Mouse (Mus musculus) macrophage (primary cell): ENCODE results near the gene Lef1. TPM values are rescaled to one million over a fixed set of nuclear protein-coding genes. Genes with fewer than 3 reads are reported as not detected.

ENCODE experiments used
- H3K27ac ChIP-seq: fragments of 350-480 bp; formaldehyde crosslinking; 2 replicates; pipeline ENCODE4 v1.9.0; 2021
- H3K36me3 ChIP-seq: fragments of 350-480 bp; formaldehyde crosslinking; 2 replicates; pipeline ENCODE4 v1.9.0; 2021; ENCODE audit errors: inconsistent target
- H3K4me3 ChIP-seq: fragments of 350-480 bp; formaldehyde crosslinking; 2 replicates; pipeline ENCODE4 v1.9.0; 2021; ENCODE audit errors: inconsistent target
- H3K79me2 ChIP-seq: fragments of 350-480 bp; formaldehyde crosslinking; 2 replicates; pipeline ENCODE4 v1.9.0; 2021; ENCODE audit errors: inconsistent target
- WGBS: methylation state at CpG from one replicate; pipeline ENCODE4 v1.1.7; 2026; ENCODE audit warnings: inconsistent platforms; ENCODE audit not compliant: missing documents; 5-methylcytosine and 5-hydroxymethylcytosine counted together
- polyA plus RNA-seq: library from polyadenylated mRNA; stranded (reverse); fragments of 250-400 nt; gene quantifications from 3 replicates; pipeline ENCODE4 v1.2.4, GENCODE M21; 2018; ENCODE audit warnings: inconsistent platforms

The Lef1 gene
- polyA plus RNA-seq, 1 experiment from 2014 or later: 0.22 TPM

GRCm38 (mm10) chr3:131113029-131113428 lies 2.8 kb downstream of the Lef1 start:
- Histone ChIP-seq H3K27ac (no peak overlapping the region), H3K4me3 (no peak overlapping the region), H3K36me3 (no peaks in the 10 kb centered on the region), H3K79me2 (no peaks in the 10 kb centered on the region)
- WGBS: 8% methylated on average over 13 of the region's 13 CpGs

GRCm38 (mm10) chr3:131116116-131116515 lies 5.8 kb downstream of the Lef1 start:
- Histone ChIP-seq H3K4me3 (no peak overlapping the region), H3K79me2 (no peaks in the 10 kb centered on the region), H3K27ac (no peak overlapping the region), H3K36me3 (no peaks in the 10 kb centered on the region)
- 95% methylated on average over 13 of the region's 13 CpGs for WGBS

GRCm38 (mm10) chr3:131117352-131117751 lies 7.1 kb downstream of the Lef1 start:
- H3K27ac ChIP-seq: no peak overlapping the region
- 92% methylated on average over 15 of the region's 15 CpGs for WGBS
- H3K36me3 ChIP-seq: no peaks in the 10 kb centered on the region
- H3K4me3 ChIP-seq: no peak overlapping the region
- no peaks in the 10 kb centered on the region for H3K79me2 ChIP-seq

- H3K79me2 ChIP-seq: no peaks in the 10 kb centered on the region
- H3K4me3 ChIP-seq: no peak overlapping the region
- 45% methylated on average over 3 of the region's 3 CpGs for WGBS
- no peaks in the 10 kb centered on the region for H3K36me3 ChIP-seq
- no peak overlapping the region for H3K27ac ChIP-seq
Observed at GRCm38 (mm10) chr3:131117883-131118282, 7.6 kb downstream of the Lef1 start.

GRCm38 (mm10) chr3:131119435-131119834 lies 9.2 kb downstream of the Lef1 start:
- WGBS: 70% methylated on average over 10 of the region's 10 CpGs
- H3K36me3 ChIP-seq: no peaks in the 10 kb centered on the region
- no peak overlapping the region for H3K27ac ChIP-seq
- H3K4me3 ChIP-seq: no peak overlapping the region
- H3K79me2 ChIP-seq: no peaks in the 10 kb centered on the region

- 91% methylated on average over 6 of the region's 6 CpGs for WGBS
- H3K36me3 ChIP-seq: no peaks in the 10 kb centered on the region
- no peak overlapping the region for H3K27ac ChIP-seq
- no peaks in the 10 kb centered on the region for H3K79me2 ChIP-seq
- no peak overlapping the region for H3K4me3 ChIP-seq
Observed at GRCm38 (mm10) chr3:131123501-131123900, 13.2 kb downstream of the Lef1 start.

GRCm38 (mm10) chr3:131125873-131126272 lies 15.6 kb downstream of the Lef1 start:
- 96% methylated on average over 13 of the region's 13 CpGs for WGBS
- H3K36me3 ChIP-seq: no peaks in the 10 kb centered on the region
- H3K79me2 ChIP-seq: no peaks in the 10 kb centered on the region
- no peak overlapping the region for H3K4me3 ChIP-seq
- H3K27ac ChIP-seq: no peak overlapping the region

GRCm38 (mm10) chr3:131126438-131126837 lies 16.2 kb downstream of the Lef1 start:
- Histone ChIP-seq H3K27ac (no peak overlapping the region), H3K4me3 (no peak overlapping the region), H3K79me2 (no peaks in the 10 kb centered on the region), H3K36me3 (no peaks in the 10 kb centered on the region)
- 84% methylated on average over 4 of the region's 4 CpGs for whole genome bisulfite sequencing

- H3K27ac ChIP-seq: no peak overlapping the region
- H3K4me3 ChIP-seq: no peak overlapping the region
- 88% methylated on average over 9 of the region's 9 CpGs for WGBS
- no peaks in the 10 kb centered on the region for H3K36me3 ChIP-seq
- H3K79me2 ChIP-seq: no peaks in the 10 kb centered on the region
Observed at GRCm38 (mm10) chr3:131134003-131134402, 23.7 kb downstream of the Lef1 start.

GRCm38 (mm10) chr3:131135434-131135833 lies 25.2 kb downstream of the Lef1 start:
- Histone ChIP-seq H3K79me2 (no peaks in the 10 kb centered on the region), H3K27ac (no peak overlapping the region), H3K4me3 (no peak overlapping the region), H3K36me3 (no peaks in the 10 kb centered on the region)
- WGBS: 93% methylated on average over 9 of the region's 9 CpGs

GRCm38 (mm10) chr3:131136455-131136854 lies 26.2 kb downstream of the Lef1 start:
- no peak overlapping the region for H3K4me3 ChIP-seq
- H3K27ac ChIP-seq: no peak overlapping the region
- no peaks in the 10 kb centered on the region for H3K79me2 ChIP-seq
- whole genome bisulfite sequencing: 83% methylated on average over 8 of the region's 8 CpGs
- no peaks in the 10 kb centered on the region for H3K36me3 ChIP-seq

GRCm38 (mm10) chr3:131137119-131137781 lies 27.0 kb downstream of the Lef1 start:
- no peak overlapping the region for H3K27ac ChIP-seq
- no peak overlapping the region for H3K4me3 ChIP-seq
- whole genome bisulfite sequencing: 95% methylated on average over 18 of the region's 18 CpGs
- no peaks in the 10 kb centered on the region for H3K36me3 ChIP-seq
- H3K79me2 ChIP-seq: no peaks in the 10 kb centered on the region

GRCm38 (mm10) chr3:131138224-131138623 lies 28.0 kb downstream of the Lef1 start:
- Histone ChIP-seq H3K36me3 (no peaks in the 10 kb centered on the region), H3K4me3 (no peak overlapping the region), H3K79me2 (no peaks in the 10 kb centered on the region), H3K27ac (no peak overlapping the region)
- 92% methylated on average over 9 of the region's 9 CpGs for WGBS

- Histone ChIP-seq H3K27ac (no peak overlapping the region), H3K79me2 (no peaks in the 10 kb centered on the region), H3K4me3 (no peak overlapping the region), H3K36me3 (no peaks in the 10 kb centered on the region)
- 93% methylated on average over 8 of the region's 8 CpGs for WGBS
Observed at GRCm38 (mm10) chr3:131138797-131139196, 28.5 kb downstream of the Lef1 start.

- Histone ChIP-seq H3K79me2 (no peaks in the 10 kb centered on the region), H3K36me3 (no peaks in the 10 kb centered on the region), H3K27ac (no peak overlapping the region), H3K4me3 (no peak overlapping the region)
- WGBS: 9% methylated on average over 14 of the region's 14 CpGs
Observed at GRCm38 (mm10) chr3:131139345-131140090, 29.2 kb downstream of the Lef1 start.
